Mouse (Mus musculus) embryonic fibroblast, embryonic 13.5 days (primary cell): Measurements from ENCODE around the gene Pira2.
"Not testable (repeated sequence)": the region's sequence is repeated elsewhere in the genome, so short reads cannot be mapped to it uniquely, and the experiment has no call there.

ENCODE experiments used
- CTCF ChIP-seq: IDR thresholded peaks from 2 replicates; pipeline ENCODE4 v1.5.1; 2011; ENCODE audit warnings: mild to moderate bottlenecking, control low read depth, low read length, moderate library complexity, borderline replicate concordance; ENCODE audit not compliant: insufficient read depth
- POLR2A ChIP-seq: IDR thresholded peaks from 2 replicates; pipeline ENCODE4 v1.6.1; 2011; ENCODE audit warnings: low read depth, mild to moderate bottlenecking, control low read depth, low read length, moderate library complexity

GRCm38 (mm10) chr7:3811912-3812311, 32.9 kb downstream of the Pira2 start:
- TF ChIP-seq CTCF, POLR2A: not testable (repeated sequence)
